Mouse (Mus musculus) testis, adult 2 months (tissue): ENCODE measurements around the gene Rpl26.

ENCODE experiments used
- CTCF ChIP-seq: fragments of 200-500 bp; IDR thresholded peaks from 2 replicates; pipeline ENCODE4 v1.5.1; 2012; ENCODE audit warnings: low read depth, mild to moderate bottlenecking, inconsistent platforms, low read length, moderate library complexity; ENCODE audit not compliant: control insufficient read depth, insufficient read depth, insufficient replicate concordance
- POLR2A ChIP-seq: fragments of 200-500 bp; IDR thresholded peaks from 2 replicates; pipeline ENCODE4 v1.6.1; 2012; ENCODE audit warnings: low read depth, mild to moderate bottlenecking, inconsistent platforms, low read length, moderate library complexity; ENCODE audit not compliant: control insufficient read depth

DNA sequence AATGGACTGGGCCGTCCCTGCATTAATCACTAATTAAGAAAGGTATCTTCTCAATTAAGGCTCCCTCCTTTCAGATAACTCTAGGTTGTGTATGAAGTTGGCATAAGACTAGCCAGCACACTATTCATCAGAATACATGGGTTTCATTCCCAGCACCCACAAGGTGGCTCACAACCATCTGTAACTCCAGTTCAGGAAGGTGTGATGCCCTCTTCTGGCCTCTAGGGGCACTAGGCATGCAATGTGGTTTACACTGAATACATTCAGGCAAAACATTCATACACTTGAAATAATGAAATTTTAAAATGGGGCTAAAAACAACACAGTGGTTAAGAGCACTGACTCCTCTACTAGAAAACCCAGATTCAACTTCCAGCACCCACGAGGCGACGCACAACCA is 4.3 kb upstream of the Rpl26 start:
- TF ChIP-seq CTCF (peak; percentile 24; the same call in 1 of the 2 replicates), POLR2A (no peak)
